Mouse (Mus musculus) C2C12 (cell line): Measurements from ENCODE around the gene Mrvi1. TPM values are rescaled to one million over a fixed set of nuclear protein-coding genes. Genes with fewer than 3 reads are reported as not detected.

Experiments used
- H3K27me3 ChIP-seq: one replicate; pipeline ENCODE4 v1.6.1; 2011; ENCODE audit not compliant: control insufficient read depth, insufficient read depth, insufficient read length
- H3K36me3 ChIP-seq: one replicate; pipeline ENCODE4 v1.6.1; 2011; ENCODE audit not compliant: control insufficient read depth, insufficient read depth
- H3K4me3 ChIP-seq: one replicate; pipeline ENCODE4 v1.5.1; 2011; ENCODE audit warnings: mild to moderate bottlenecking, control low read depth; ENCODE audit not compliant: poor library complexity, insufficient read depth, severe bottlenecking
- H3K79me2 ChIP-seq: one replicate; pipeline ENCODE4 v1.6.1; 2011; ENCODE audit not compliant: control insufficient read depth, insufficient read depth
- H3K79me3 ChIP-seq: one replicate; pipeline ENCODE4 v1.6.1; 2011; ENCODE audit warnings: low read depth, control low read depth
- H3ac ChIP-seq: one replicate; pipeline ENCODE3; 2011; ENCODE audit warnings: low read depth; ENCODE audit not compliant: control insufficient read depth, insufficient read length
- CEBPB ChIP-seq: IDR thresholded peaks from one replicate; pipeline ENCODE4 v1.6.1; 2011; ENCODE audit warnings: low read depth, mild to moderate bottlenecking, control low read depth, moderate library complexity
- CTCF ChIP-seq: IDR thresholded peaks from one replicate; pipeline ENCODE4 v1.5.1; 2011; ENCODE audit not compliant: control insufficient read depth, insufficient read depth, insufficient read length
- FOSL1 ChIP-seq: IDR thresholded peaks from one replicate; pipeline ENCODE4 v1.8.0; 2011; ENCODE audit warnings: mild to moderate bottlenecking, low read length; ENCODE audit not compliant: poor library complexity, insufficient read depth, severe bottlenecking
- MAX ChIP-seq: IDR thresholded peaks from one replicate; pipeline ENCODE4 v1.6.1; 2011; ENCODE audit warnings: mild to moderate bottlenecking, control low read depth
- MYOD1 ChIP-seq: IDR thresholded peaks from one replicate; pipeline ENCODE4 v1.6.1; 2011; ENCODE audit warnings: low read depth; ENCODE audit not compliant: control insufficient read depth, insufficient read length
- MYOG ChIP-seq: IDR thresholded peaks from one replicate; pipeline ENCODE4 v1.6.1; 2011; ENCODE audit not compliant: control insufficient read depth, insufficient read length; ENCODE audit errors: extremely low read depth
- USF1 ChIP-seq: IDR thresholded peaks from one replicate; pipeline ENCODE4 v1.6.1; 2011; ENCODE audit warnings: low read depth, mild to moderate bottlenecking, control low read depth, moderate library complexity
- polyA plus RNA-seq: library from polyadenylated mRNA; unstranded; fragments of >200 nt; fragmentation: generic; extraction: Trizol; gene quantifications from one replicate; pipeline ENCODE4 v1.2.1, GENCODE M21; 2012; ENCODE audit warnings: missing spikeins

The Mrvi1 gene
- polyA plus RNA-seq, 1 experiment = 0.05 TPM

GRCm38 (mm10) chr7:110894673-110895072 lies 87.6 kb downstream of the Mrvi1 start:
- Histone ChIP-seq H3K27me3 (peaks cover 3% of the 10 kb centered on the region), H3ac (no peak overlapping the region), H3K4me3 (no peak overlapping the region), H3K79me2 (no peaks in the 10 kb centered on the region), H3K79me3 (no peaks in the 10 kb centered on the region), H3K36me3 (no peaks in the 10 kb centered on the region)
- no peak for TF ChIP-seq CTCF
- TF ChIP-seq USF1 = no peak
- no peak for TF ChIP-seq MAX
- TF ChIP-seq CEBPB = no peak
- no peak for TF ChIP-seq MYOG
- TF ChIP-seq MYOD1 = no peak

- Histone ChIP-seq H3ac (no peak overlapping the region), H3K36me3 (no peaks in the 10 kb centered on the region), H3K4me3 (no peak overlapping the region), H3K27me3 (no peaks in the 10 kb centered on the region), H3K79me3 (no peaks in the 10 kb centered on the region), H3K79me2 (no peaks in the 10 kb centered on the region)
- no peak for TF ChIP-seq MYOG
- no peak for TF ChIP-seq MYOD1
- no peak for TF ChIP-seq FOSL1
- no peak for TF ChIP-seq CEBPB
- no peak for TF ChIP-seq MAX
- no peak for TF ChIP-seq USF1
- TF ChIP-seq CTCF = no peak
Measured at GRCm38 (mm10) chr7:110893943-110894610, 88.2 kb downstream of the Mrvi1 start.

- TF ChIP-seq CEBPB (no peak), MAX (no peak), MYOG (no peak), USF1 (no peak), MYOD1 (no peak), FOSL1 (no peak), CTCF (no peak)
- no peaks in the 10 kb centered on the region for H3K79me3 ChIP-seq
Measured at GRCm38 (mm10) chr7:110891501-110891986, 90.7 kb downstream of the Mrvi1 start.

GRCm38 (mm10) chr7:110881746-110882333 lies 100.4 kb downstream of the Mrvi1 start:
- H3K79me3 ChIP-seq = no peaks in the 10 kb centered on the region
- H3K79me2 ChIP-seq = no peaks in the 10 kb centered on the region
- H3K36me3 ChIP-seq = no peaks in the 10 kb centered on the region
- no peak overlapping the region for H3K4me3 ChIP-seq
- H3ac ChIP-seq = no peak overlapping the region
- no peak for TF ChIP-seq CEBPB
- no peak for TF ChIP-seq MYOD1
- TF ChIP-seq FOSL1 = no peak
- TF ChIP-seq CTCF = no peak
- TF ChIP-seq MYOG = no peak
- TF ChIP-seq MAX = no peak
- no peak for TF ChIP-seq USF1
- no peaks in the 10 kb centered on the region for H3K27me3 ChIP-seq

More at GRCm38 (mm10) chr7:110891501-110891986, 90.7 kb downstream of the Mrvi1 start:
- no peaks in the 10 kb centered on the region for H3K79me2 ChIP-seq
- no peaks in the 10 kb centered on the region for H3K36me3 ChIP-seq
- no peak overlapping the region for H3K4me3 ChIP-seq
- H3ac ChIP-seq = no peak overlapping the region
- no peaks in the 10 kb centered on the region for H3K27me3 ChIP-seq

GRCm38 (mm10) chr7:110878028-110878427 lies 104.2 kb downstream of the Mrvi1 start:
- H3K4me3 ChIP-seq = no peak overlapping the region
- no peak for TF ChIP-seq CEBPB
- no peak for TF ChIP-seq CTCF
- TF ChIP-seq FOSL1 = no peak

More at GRCm38 (mm10) chr7:110878028-110878427, 104.2 kb downstream of the Mrvi1 start:
- no peaks in the 10 kb centered on the region for H3K79me2 ChIP-seq
- no peak overlapping the region for H3ac ChIP-seq
- no peaks in the 10 kb centered on the region for H3K36me3 ChIP-seq
- H3K27me3 ChIP-seq = no peaks in the 10 kb centered on the region
- no peaks in the 10 kb centered on the region for H3K79me3 ChIP-seq
